In the genomic region with DNA sequence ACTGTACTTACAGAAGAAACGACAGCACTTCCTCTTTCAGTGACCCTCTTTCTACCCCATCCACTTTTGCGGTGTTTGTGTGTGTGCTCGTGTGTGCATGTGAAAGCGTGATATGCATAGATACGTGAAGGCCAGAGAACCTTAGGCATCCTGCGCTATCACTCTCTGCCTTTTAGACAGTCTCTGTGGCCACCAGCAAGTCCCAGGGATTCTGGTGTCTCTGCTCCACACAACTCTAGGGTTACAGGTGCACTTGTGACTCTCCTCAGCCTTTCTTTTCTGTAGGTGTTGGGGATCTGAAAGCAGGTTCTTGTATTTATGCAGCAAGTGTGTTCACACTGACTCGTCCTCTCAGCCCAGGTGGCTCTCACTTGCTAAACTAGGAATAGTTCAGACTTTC, we compare ENCODE assay signal across 36 mouse cellular contexts. TPM values are rescaled to one million over a fixed set of nuclear protein-coding genes. Genes with fewer than 3 reads are reported as not detected.
"Had no signal": no experiment of that assay in that cellular context is flagged by ENCODE, and none has a peak within 500 bp of the region (broad histone marks: within the 10 kb centered on the region; RNA-seq: fewer than 3 reads in every experiment).

No protein-coding gene starts in this region.

- ATAC-seq: liver, embryonic 12.5 days; liver, postnatal 0 days; lung, postnatal 0 days; midbrain, embryonic 13.5 days; midbrain, embryonic 15.5 days had no signal

- H3K27me3 ChIP-seq: limb, embryonic 12.5 days; limb, embryonic 13.5 days; limb, embryonic 15.5 days; liver, embryonic 12.5 days; lung, embryonic 15.5 days; midbrain, embryonic 12.5 days; midbrain, embryonic 13.5 days; midbrain, embryonic 15.5 days; neural tube, embryonic 12.5 days; neural tube, embryonic 13.5 days had no signal

- H3K27ac ChIP-seq: left cerebral cortex, adult 2 months; limb, embryonic 10.5 days; limb, embryonic 12.5 days; limb, embryonic 13.5 days; limb, embryonic 15.5 days; liver, embryonic 12.5 days; liver, embryonic 13.5 days; liver, embryonic 14.5 days; liver, embryonic 15.5 days; lung, embryonic 15.5 days; macrophage; midbrain, embryonic 10.5 days; midbrain, embryonic 12.5 days; midbrain, embryonic 13.5 days; midbrain, embryonic 15.5 days; neural tube, embryonic 12.5 days; neural tube, embryonic 13.5 days had no signal

- H3K36me3 ChIP-seq: midbrain, embryonic 15.5 days had no signal

- H3K4me1 ChIP-seq: limb, embryonic 12.5 days; limb, embryonic 13.5 days; limb, embryonic 15.5 days; lung, embryonic 15.5 days; midbrain, embryonic 10.5 days; midbrain, embryonic 12.5 days; midbrain, embryonic 13.5 days; midbrain, embryonic 15.5 days; neural tube, embryonic 12.5 days; neural tube, embryonic 13.5 days had no signal

- H3K9me3 ChIP-seq: limb, embryonic 10.5 days; limb, embryonic 15.5 days; liver, embryonic 12.5 days; liver, embryonic 13.5 days; liver, embryonic 15.5 days; lung, embryonic 15.5 days; midbrain, embryonic 13.5 days; midbrain, embryonic 15.5 days; neural tube, embryonic 12.5 days; neural tube, embryonic 13.5 days had no signal

- H3K4me3 ChIP-seq: left cerebral cortex, adult 2 months; limb, embryonic 10.5 days; limb, embryonic 12.5 days; limb, embryonic 13.5 days; limb, embryonic 15.5 days; liver, embryonic 12.5 days; liver, embryonic 13.5 days; liver, embryonic 15.5 days; lung, embryonic 15.5 days; midbrain, embryonic 10.5 days; midbrain, embryonic 12.5 days; midbrain, embryonic 13.5 days; midbrain, embryonic 15.5 days; myocyte; neural tube, embryonic 12.5 days; neural tube, embryonic 13.5 days had no signal

- H3K4me2 ChIP-seq: limb, embryonic 12.5 days; limb, embryonic 13.5 days; limb, embryonic 15.5 days; liver, embryonic 11.5 days; liver, embryonic 12.5 days; liver, embryonic 13.5 days; liver, embryonic 15.5 days; lung, embryonic 14.5 days; lung, embryonic 15.5 days; midbrain, embryonic 12.5 days; midbrain, embryonic 13.5 days; midbrain, embryonic 15.5 days; neural tube, embryonic 12.5 days; neural tube, embryonic 13.5 days had no signal

- DNase-seq: left cerebral cortex, postnatal 4 days; liver; liver, embryonic 13.5 days; liver, postnatal 0 days; lung, adult 18-20 months; lung, adult 2 months; lung, embryonic 14.5 days; lung, postnatal 10 days; lung, postnatal 14 days; lung, postnatal 36 days; lung, postnatal 4 days; midbrain, embryonic 14.5 days had no signal

- H3K9ac ChIP-seq: limb, embryonic 12.5 days; limb, embryonic 13.5 days; limb, embryonic 15.5 days; liver, embryonic 12.5 days; liver, embryonic 13.5 days; liver, embryonic 14.5 days; liver, embryonic 15.5 days; liver, postnatal 0 days; lung, embryonic 14.5 days; lung, embryonic 15.5 days; midbrain, embryonic 12.5 days; midbrain, embryonic 13.5 days; midbrain, embryonic 15.5 days; neural tube, embryonic 12.5 days; neural tube, embryonic 13.5 days had no signal

RNA-seq across cellular contexts. Expression of gene Il1a, which starts 44.5 kb away (rescaled TPM):
- total RNA-seq: megakaryocyte progenitor cell, adult 5-6 weeks; megakaryocyte-erythroid progenitor cell, adult 5-6 weeks had no signal
- polyA plus RNA-seq: limb, embryonic 10.5 days; limb, embryonic 11.5 days; limb, embryonic 12.5 days; lung, embryonic 14.5 days; lung, embryonic 16.5 days; midbrain, embryonic 12.5 days; myocyte; neural tube, embryonic 11.5 days had no signal
